Mouse (Mus musculus) bone marrow macrophage, adult 2 months (primary cell): ENCODE results near the gene Plin1.
A peak's percentile ranks its signal among the peaks of the same experiment; 100 is the strongest.

ENCODE experiments used
- CTCF ChIP-seq: IDR thresholded peaks from 2 replicates; pipeline ENCODE4 v1.5.1; 2012; ENCODE audit warnings: low read depth, mild to moderate bottlenecking, low read length, moderate library complexity
- POLR2A ChIP-seq: IDR thresholded peaks from 2 replicates; pipeline ENCODE4 v1.6.1; 2012; ENCODE audit warnings: mild to moderate bottlenecking, low read depth, low read length, borderline replicate concordance

DNA sequence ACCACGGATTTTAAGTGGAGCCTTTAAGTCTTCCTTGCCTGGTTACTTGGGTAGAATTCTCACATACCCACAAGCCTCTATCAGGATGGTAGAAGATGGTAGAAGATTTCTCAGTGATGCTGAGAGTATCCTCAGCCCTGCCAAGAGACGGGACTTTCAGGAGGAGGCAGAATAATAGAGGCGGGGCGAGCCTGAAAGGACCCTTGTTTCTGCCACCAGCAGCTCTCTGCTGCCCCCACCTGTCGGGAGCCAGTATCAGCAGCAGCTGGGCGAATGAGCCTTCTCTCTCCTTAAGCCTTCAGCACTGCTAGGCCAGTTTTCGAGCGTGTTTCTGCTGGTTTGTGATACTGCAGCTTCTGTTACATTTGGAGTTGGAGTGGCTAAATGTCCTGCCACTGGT, 3.5 kb downstream of the Plin1 start:
- peak; percentile 69 for TF ChIP-seq CTCF
- TF ChIP-seq POLR2A = no peak
